Mouse (Mus musculus) left cerebral cortex, adult 9 months (tissue): Measurements from ENCODE around the gene Arhgap23.

Source experiments
- DNase-seq, 2 experiments: peaks; one replicate each; pipeline ENCODE4 v3.0.0; 2022; ENCODE audit warnings: low spot score in 2 of 2

The Arhgap23 gene

GRCm38 (mm10) chr11:97434704-97435454, 19.5 kb downstream of the Arhgap23 start:
- peak in 1 of 2 experiments; percentile 58 for DNase-seq

DNA sequence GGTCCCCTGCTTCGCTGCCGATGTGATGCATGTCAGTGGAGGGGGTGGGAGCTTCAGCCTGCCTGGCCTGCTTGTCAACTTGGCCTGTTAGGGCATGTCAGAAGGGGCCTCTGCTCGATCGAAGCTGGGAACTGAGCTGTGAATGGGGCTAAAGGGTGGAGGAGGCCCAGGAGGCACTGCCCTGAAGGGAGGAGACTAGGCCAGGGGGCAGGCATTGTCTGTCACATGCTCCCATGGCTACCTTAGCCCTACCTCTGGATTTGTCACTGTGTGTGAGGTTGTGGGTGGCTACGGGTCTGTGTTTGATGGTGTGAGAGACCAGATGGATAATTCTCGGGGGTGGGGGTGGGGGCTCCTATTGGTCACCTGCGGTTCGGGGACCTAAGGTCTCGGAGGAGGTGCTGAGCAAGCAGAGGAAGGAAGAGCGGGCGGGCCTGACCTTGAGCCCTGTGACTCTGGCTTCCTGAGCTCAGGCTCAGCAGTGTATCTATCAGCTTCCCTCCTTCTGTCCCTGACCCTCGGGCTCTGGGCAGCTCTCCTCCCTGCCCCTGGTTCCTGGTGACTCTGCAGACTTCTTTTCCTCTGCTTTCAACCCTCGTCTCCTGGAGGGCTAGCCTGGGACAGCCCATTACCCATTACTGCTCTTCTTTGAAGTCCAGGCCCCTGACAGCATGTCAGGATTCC, 20.6 kb downstream of the Arhgap23 start:
- DNase-seq = no peak

DNA sequence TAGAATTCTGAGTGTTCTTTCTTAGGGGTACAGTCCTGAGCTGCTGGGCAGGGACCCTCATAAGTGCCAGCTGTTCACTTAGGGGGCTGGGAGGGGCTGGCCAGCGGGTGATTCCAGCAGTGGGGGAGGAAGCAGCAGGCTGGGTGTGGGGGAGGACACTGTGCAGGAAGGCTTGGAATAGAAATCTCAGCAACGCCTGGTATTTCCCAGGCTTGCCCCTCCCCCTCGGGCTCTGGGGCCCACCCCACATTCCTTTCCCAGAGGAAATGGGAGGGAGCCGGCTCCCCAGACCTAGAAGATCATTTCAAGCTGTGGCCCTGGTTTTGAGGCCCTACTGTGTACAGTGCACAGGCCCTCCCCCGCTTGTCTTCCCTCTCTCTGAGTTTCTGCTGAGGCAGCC, 22.4 kb downstream of the Arhgap23 start:
- DNase-seq = no peak

DNA sequence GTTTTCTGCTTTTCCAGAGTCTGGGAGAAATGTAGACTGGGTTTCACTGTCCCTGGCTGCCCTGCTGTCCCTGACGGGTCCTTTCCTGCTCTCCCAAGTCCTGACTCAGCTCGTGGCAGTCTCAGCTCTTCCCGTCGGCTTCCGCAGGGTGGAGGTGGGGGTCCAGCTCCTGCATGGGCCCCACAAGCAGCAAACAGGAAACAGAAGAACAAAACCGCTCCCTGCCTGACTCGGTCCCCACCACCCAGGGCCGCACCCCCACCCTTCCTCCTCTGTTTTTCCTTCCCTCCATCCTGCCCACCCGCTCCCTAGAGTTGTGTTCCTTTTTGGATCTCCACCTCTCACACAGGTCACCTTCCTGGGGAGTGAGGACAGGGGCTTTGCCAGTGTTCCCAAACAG, 23.5 kb downstream of the Arhgap23 start:
- DNase-seq = no peak

GRCm38 (mm10) chr11:97439935-97440334, 24.6 kb downstream of the Arhgap23 start:
- DNase-seq = no peak

- DNase-seq = no peak
Measured at GRCm38 (mm10) chr11:97440441-97440881, 25.1 kb downstream of the Arhgap23 start.

GRCm38 (mm10) chr11:97441036-97441657, 25.8 kb downstream of the Arhgap23 start:
- DNase-seq = peak in 1 of 2 experiments; percentile 55

GRCm38 (mm10) chr11:97441658-97442125, 26.4 kb downstream of the Arhgap23 start:
- DNase-seq = no peak

- no peak for DNase-seq
Measured at GRCm38 (mm10) chr11:97442891-97443675, 27.8 kb downstream of the Arhgap23 start.

- no peak for DNase-seq
Measured at GRCm38 (mm10) chr11:97445596-97445995, 30.3 kb downstream of the Arhgap23 start.

- no peak for DNase-seq
Measured at GRCm38 (mm10) chr11:97445999-97446511, 30.7 kb downstream of the Arhgap23 start.

GRCm38 (mm10) chr11:97447979-97448378, 32.6 kb downstream of the Arhgap23 start:
- no peak for DNase-seq

DNA sequence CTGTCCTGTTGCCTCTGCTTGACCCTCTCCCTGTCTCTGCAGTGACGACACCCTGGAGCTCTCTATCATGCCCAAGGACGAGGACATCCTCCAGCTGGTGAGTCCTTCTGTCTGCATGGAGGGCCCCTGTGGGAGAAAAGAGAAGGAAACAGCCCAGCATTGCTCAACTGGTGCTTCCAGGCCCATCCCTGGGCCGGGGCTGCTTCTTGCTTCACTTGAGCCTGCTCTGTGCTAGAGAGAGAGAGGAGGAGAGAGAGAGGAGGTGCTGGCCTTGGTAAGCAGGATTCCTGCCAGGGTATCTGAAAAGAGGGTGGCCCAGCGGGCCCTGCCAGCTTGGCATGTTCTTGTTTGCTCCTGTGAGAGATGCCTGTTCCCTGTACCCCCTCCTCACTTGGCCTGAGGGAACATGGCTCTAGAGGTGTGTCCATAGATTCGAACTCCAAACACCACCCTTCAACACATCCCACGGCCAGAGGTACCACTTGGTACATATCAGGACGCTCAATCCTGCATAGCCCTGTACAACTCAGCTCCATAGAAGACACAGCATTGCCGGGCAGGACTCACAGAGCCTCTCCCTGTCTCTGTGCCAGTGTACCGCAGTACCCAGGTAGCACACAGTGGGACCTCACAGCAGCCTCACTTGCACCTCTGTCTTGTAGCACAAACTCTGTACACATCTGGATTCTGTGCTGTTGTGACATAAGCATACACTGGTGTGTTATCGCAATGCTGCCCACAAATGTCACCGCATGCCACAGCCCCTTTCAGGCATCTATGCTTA, 33.5 kb downstream of the Arhgap23 start:
- no peak for DNase-seq

- DNase-seq = peak in 1 of 2 experiments; percentile 71
Measured at GRCm38 (mm10) chr11:97449601-97450293, 34.4 kb downstream of the Arhgap23 start.

GRCm38 (mm10) chr11:97450305-97450922, 35.1 kb downstream of the Arhgap23 start:
- peak in 1 of 2 experiments; percentile 62 for DNase-seq

- DNase-seq = no peak
Measured at GRCm38 (mm10) chr11:97451625-97452024, 36.3 kb downstream of the Arhgap23 start.

DNA sequence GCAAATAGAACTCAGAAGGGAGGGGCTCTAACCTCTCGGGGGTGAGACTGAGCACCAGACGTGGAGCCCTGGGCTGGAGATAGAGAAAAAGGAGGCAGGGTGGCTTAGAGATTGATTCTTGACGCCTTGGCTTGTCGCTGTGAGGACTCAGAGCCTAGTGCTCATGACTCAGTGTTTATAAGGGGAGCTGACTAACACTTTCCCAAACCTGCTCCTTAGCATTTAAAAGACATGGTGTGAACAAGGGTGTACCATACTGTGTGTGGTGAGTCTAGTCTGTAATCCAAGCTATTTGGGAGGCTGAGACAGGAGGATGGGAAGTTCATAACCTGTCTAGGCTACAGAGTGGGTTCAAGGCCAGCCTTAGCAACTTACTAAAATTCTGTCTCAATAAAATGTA, 41.8 kb downstream of the Arhgap23 start:
- DNase-seq = no peak

DNA sequence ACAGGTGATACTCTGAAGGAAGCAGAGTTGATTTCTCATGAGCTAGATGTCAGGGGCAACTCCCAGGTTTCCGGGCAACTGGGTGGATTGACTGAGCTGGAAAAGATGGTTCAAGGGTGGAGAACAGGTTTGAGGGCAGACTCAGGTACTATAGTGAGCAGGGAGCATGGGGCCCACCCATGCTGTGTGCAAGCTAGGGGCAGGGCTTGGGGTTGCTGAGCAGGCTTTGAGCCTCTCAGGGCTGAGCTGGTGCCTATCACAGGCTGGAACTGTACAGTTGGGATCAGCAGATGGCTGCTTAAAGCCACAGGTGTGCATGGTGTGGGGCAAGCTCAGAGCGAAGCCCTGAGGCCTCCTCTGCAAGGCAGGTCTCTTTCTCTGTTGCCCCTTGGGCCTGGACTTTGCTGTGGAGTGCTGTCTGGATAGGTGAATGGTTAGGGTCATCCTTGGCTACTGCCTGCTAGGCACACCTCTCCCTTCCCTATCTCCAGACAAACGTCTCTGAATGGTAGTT, 46.0 kb downstream of the Arhgap23 start:
- no peak for DNase-seq

- DNase-seq = no peak
Measured at GRCm38 (mm10) chr11:97462538-97462937, 47.2 kb downstream of the Arhgap23 start.
